Mouse (Mus musculus) thymus, adult 2 months (tissue): Measurements from ENCODE around the gene Selenoo.

Source experiments
- CTCF ChIP-seq: fragments of 200-500 bp; IDR thresholded peaks from 2 replicates; pipeline ENCODE4 v1.5.1; 2012; ENCODE audit warnings: mild to moderate bottlenecking, control low read depth, low read length, moderate library complexity, borderline replicate concordance; ENCODE audit not compliant: control insufficient read depth, poor library complexity, insufficient read depth; ENCODE audit errors: extremely low read depth
- POLR2A ChIP-seq: fragments of 200-500 bp; IDR thresholded peaks from 2 replicates; pipeline ENCODE4 v1.6.1; 2012; ENCODE audit warnings: mild to moderate bottlenecking, low read length, control low read depth, moderate library complexity; ENCODE audit not compliant: control insufficient read depth, poor library complexity, insufficient read depth; ENCODE audit errors: extremely low read depth

- TF ChIP-seq CTCF (no peak), POLR2A (no peak)
Observed at GRCm38 (mm10) chr15:89046356-89046755, 42.5 kb upstream of the Selenoo start.
